Mouse (Mus musculus) liver, embryonic 11.5 days (tissue): ENCODE measurements around the gene Ank. TPM values are rescaled to one million over a fixed set of nuclear protein-coding genes. Genes with fewer than 3 reads are reported as not detected.
A peak's percentile ranks its signal among the peaks of the same experiment; 100 is the strongest.
"Not testable (repeated sequence)": the region's sequence is repeated elsewhere in the genome, so short reads cannot be mapped to it uniquely, and the experiment has no call there.

Source experiments
- ATAC-seq: fragments of 200-750 bp; cut with Nextera tagmentation; replicated peaks from 2 replicates; pipeline ENCODE4 v1.8.0; 2017; ENCODE audit warnings: moderate number of reproducible peaks, mild to moderate bottlenecking, moderate TSS enrichment, moderate library complexity; ENCODE audit not compliant: low FRiP score
- DNase-seq: peaks from one replicate; pipeline ENCODE4 v3.0.0-alpha.2; 2017; ENCODE audit warnings: low spot score
- H3K27ac ChIP-seq: fragments of 300-500 bp; sonication (generic); 2 replicates; pipeline ENCODE4 v1.5.1; 2014; ENCODE audit warnings: mild to moderate bottlenecking, low read depth, low read length, control low read depth
- H3K27me3 ChIP-seq: fragments of 300-500 bp; sonication (generic); replicated peaks from 2 replicates; pipeline ENCODE4 v1.6.1; 2014; ENCODE audit warnings: low read length, mixed read lengths; ENCODE audit not compliant: control insufficient read depth, insufficient read depth
- H3K36me3 ChIP-seq: fragments of 300-500 bp; sonication (generic); 2 replicates; pipeline ENCODE4 v1.6.1; 2014; ENCODE audit warnings: mild to moderate bottlenecking, low read length, moderate library complexity, mixed read lengths; ENCODE audit not compliant: control insufficient read depth, insufficient read depth
- H3K4me1 ChIP-seq: fragments of 300-500 bp; sonication (generic); replicated peaks from 2 replicates; pipeline ENCODE4 v1.6.1; 2014; ENCODE audit warnings: low read length, mixed read lengths; ENCODE audit not compliant: control insufficient read depth, insufficient read depth
- H3K4me2 ChIP-seq: fragments of 300-500 bp; sonication (generic); 2 replicates; pipeline ENCODE4 v1.6.1; 2014; ENCODE audit warnings: mild to moderate bottlenecking, control low read depth, moderate library complexity
- H3K4me3 ChIP-seq: fragments of 300-500 bp; sonication (generic); 2 replicates; pipeline ENCODE4 v1.5.1; 2014; ENCODE audit warnings: low read depth, low read length, control low read depth
- H3K9ac ChIP-seq: fragments of 300-500 bp; sonication (generic); 2 replicates; pipeline ENCODE4 v1.6.1; 2014; ENCODE audit warnings: low read depth, low read length, control low read depth
- H3K9me3 ChIP-seq: fragments of 300-500 bp; sonication (generic); 2 replicates; pipeline ENCODE4 v1.6.1; 2016; ENCODE audit warnings: low read length, inconsistent platforms, mixed read lengths; ENCODE audit not compliant: control insufficient read depth
- WGBS: fragments of 180-500 bp; shearing (Covaris S2); extraction: QIAGEN DNeasy Blood & Tissue Kit; methylation state at CpG from one replicate; pipeline ENCODE4 v1.1.7; 2014; 5-methylcytosine and 5-hydroxymethylcytosine counted together
- polyA plus RNA-seq: library from polyadenylated mRNA; unstranded; fragments of >200 nt; fragmentation: Nextera tagmentation; extraction: Ambion mirVana; gene quantifications from 2 replicates; pipeline ENCODE4 v1.2.1, GENCODE M21; 2014

Gene Ank
- polyA plus RNA-seq, 1 experiment from 2014 or later, result 13.1 TPM

GRCm38 (mm10) chr15:27461336-27462245, 4.9 kb upstream of the Ank start:
- DNase-seq (no peak), ATAC-seq (no peak)
- 74% methylated on average over 12 of the region's 12 CpGs for WGBS
- H3K36me3 ChIP-seq, result no peaks in the 10 kb centered on the region
- H3K27ac ChIP-seq, result no peak overlapping the region
- peaks cover 6% of the 10 kb centered on the region for H3K4me1 ChIP-seq
- H3K9ac ChIP-seq, result no peak overlapping the region
- H3K4me3 ChIP-seq, result no peak overlapping the region
- H3K4me2 ChIP-seq, result no peak overlapping the region
- no peaks in the 10 kb centered on the region for H3K27me3 ChIP-seq
- H3K9me3 ChIP-seq, result no peaks in the 10 kb centered on the region

DNA sequence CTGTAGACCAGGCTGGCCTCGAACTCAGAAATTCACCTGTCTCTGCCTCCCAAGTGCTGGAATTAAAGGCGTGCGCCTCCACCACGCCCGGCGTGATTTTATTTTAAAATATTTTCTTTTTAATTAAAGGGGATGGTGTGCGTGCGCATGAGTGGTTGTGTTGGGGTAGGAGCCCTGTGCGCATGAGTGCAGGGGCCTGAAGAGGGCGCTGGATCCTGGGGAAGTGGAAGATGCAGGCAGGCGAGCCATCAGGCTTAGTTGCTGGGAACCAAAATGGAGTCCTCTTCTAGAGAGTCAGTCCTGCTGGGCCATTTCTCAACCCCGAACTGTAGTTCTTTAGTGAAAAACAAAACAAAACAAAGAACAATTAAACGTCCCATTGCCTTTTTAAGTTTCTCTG, 2.6 kb upstream of the Ank start:
- Histone ChIP-seq H3K27me3 (0 out of 2 replicates have a peak, but pooled peaks cover 2% of the 10 kb centered on the region), H3K9me3 (no peaks in the 10 kb centered on the region), H3K27ac (no peak overlapping the region), H3K4me3 (no peak overlapping the region), H3K36me3 (no peaks in the 10 kb centered on the region), H3K4me2 (no peak overlapping the region), H3K9ac (no peak overlapping the region), H3K4me1 (peaks cover 7% of the 10 kb centered on the region)
- 91% methylated on average over 13 of the region's 13 CpGs for WGBS
- ATAC-seq, result no peak
- no peak for DNase-seq

DNA sequence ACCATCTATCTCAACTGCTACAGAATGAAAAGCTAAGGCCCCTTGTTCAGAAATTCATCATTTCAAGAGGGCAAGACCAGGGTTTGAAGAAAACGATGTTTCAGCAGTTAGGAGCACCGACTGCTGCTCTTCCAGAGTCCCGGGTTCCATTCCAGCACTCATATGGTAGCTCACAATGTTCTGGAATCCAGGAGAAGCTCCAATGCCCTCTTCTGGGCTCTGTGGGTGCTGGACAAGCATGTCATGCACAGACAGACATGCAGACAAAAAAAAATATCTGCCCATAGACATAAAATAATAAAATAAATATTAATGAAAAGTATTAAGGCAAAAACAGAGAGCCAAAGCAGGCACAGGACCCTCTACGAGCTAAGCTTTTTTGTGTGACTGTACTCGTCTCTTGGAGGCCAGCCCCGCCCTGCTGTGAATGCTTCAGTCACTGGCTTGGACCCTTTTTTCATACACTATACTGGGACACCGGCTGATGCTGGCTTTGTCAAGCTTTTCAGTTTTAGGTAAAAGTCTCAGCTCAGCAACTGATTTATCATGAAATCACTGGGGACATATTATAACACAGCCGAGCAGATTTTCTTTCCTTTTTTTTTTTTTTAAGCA, 979 bp upstream of the Ank start:
- H3K27ac ChIP-seq, result no peak overlapping the region
- whole genome bisulfite sequencing, result 31% methylated on average over 8 of the region's 8 CpGs
- H3K36me3 ChIP-seq, result no peaks in the 10 kb centered on the region
- no peaks in the 10 kb centered on the region for H3K9me3 ChIP-seq
- peak overlapping the region; percentile 80 for H3K9ac ChIP-seq
- H3K27me3 ChIP-seq, result 0 out of 2 replicates have a peak, but pooled peaks cover 2% of the 10 kb centered on the region
- H3K4me2 ChIP-seq, result peak overlapping the region; percentile 89
- DNase-seq (no peak), ATAC-seq (no peak)
- H3K4me1 ChIP-seq, result peaks cover 15% of the 10 kb centered on the region
- peak overlapping the region; percentile 75 for H3K4me3 ChIP-seq

DNA sequence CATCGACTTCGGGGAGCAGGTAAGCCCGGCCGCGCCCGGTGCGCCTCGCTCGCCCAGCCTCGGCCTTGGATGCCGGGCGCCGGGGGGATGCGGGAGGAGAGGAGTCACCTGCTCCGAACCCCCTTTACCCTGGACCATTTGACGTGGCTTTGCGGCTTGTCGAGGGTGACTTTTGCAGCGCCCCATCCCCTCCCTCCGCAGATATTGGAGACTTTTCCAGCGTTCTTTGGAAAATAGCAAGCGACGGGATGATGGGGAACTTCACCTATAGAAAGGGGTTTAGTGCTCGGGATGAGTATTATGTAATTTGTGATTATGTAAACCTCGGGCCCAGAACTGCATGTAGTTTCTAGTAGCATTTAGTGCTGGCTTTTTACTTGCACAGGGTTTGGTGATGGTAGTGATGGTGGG, 609 bp downstream of the Ank start:
- ATAC-seq (peak; percentile 6; the same call in 1 of the 2 replicates), DNase-seq (no peak)
- Histone ChIP-seq H3K4me2 (peak overlapping the region; percentile 89), H3K4me1 (peaks cover 15% of the 10 kb centered on the region), H3K27me3 (0 out of 2 replicates have a peak, but pooled peaks cover 2% of the 10 kb centered on the region), H3K4me3 (peak overlapping the region; percentile 75), H3K9ac (peak overlapping the region; percentile 80), H3K9me3 (no peaks in the 10 kb centered on the region), H3K27ac (peak overlapping the region; percentile 70), H3K36me3 (no peaks in the 10 kb centered on the region)
- WGBS, result under 1% methylated on average over 25 of the region's 25 CpGs

GRCm38 (mm10) chr15:27467641-27468040, 1.2 kb downstream of the Ank start:
- peaks cover 15% of the 10 kb centered on the region for H3K4me1 ChIP-seq
- H3K27me3 ChIP-seq, result 0 out of 2 replicates have a peak, but pooled peaks cover 2% of the 10 kb centered on the region
- H3K4me2 ChIP-seq, result peak overlapping the region; percentile 89
- H3K36me3 ChIP-seq, result no peaks in the 10 kb centered on the region
- no peak overlapping the region for H3K27ac ChIP-seq
- ATAC-seq (no peak), DNase-seq (no peak)
- H3K9ac ChIP-seq, result peak overlapping the region; percentile 80
- peak overlapping the region; percentile 75 for H3K4me3 ChIP-seq
- no peaks in the 10 kb centered on the region for H3K9me3 ChIP-seq
- 15% methylated on average over 7 of the region's 7 CpGs for WGBS

DNA sequence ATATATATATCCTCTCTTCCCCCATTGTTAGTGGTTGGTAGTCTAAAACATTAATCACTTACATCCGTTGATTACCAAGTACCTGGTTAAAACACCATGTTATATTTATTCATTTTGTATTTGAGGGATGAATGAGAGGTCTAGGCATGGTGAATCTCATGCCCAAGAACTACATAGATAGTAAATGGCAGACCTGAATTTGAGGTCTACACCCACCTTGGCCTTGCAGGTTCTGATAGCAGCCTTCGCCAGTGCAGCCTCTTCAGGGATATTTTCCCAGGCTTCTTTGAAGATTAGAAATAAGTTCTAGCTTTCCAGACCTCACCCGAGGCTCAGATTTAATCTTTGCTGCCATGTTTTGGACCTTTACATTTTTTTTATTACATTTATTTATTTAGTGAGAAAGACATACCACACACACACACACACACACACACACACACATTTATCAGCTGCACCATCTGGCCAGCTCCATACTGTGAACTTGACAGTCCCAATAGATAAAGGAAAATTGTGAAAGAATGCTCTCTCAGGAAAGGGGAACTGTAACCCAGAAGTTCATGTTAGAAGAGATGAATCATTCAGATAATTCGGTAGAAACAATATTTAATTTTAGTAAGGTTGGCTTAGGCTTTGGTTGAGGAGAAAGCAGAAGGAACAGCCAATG, 2.5 kb downstream of the Ank start:
- Histone ChIP-seq H3K4me1 (peaks cover 15% of the 10 kb centered on the region), H3K27me3 (0 out of 2 replicates have a peak, but pooled peaks cover 2% of the 10 kb centered on the region), H3K9ac (no peak overlapping the region), H3K4me3 (no peak overlapping the region), H3K4me2 (peak overlapping the region; percentile 50), H3K27ac (no peak overlapping the region), H3K9me3 (no peaks in the 10 kb centered on the region), H3K36me3 (no peaks in the 10 kb centered on the region)
- DNase-seq (no peak), ATAC-seq (peak; percentile 63)
- 52% methylated on average over 4 of the region's 4 CpGs for WGBS

GRCm38 (mm10) chr15:27470346-27470745, 3.9 kb downstream of the Ank start:
- not testable (repeated sequence) for H3K4me3 ChIP-seq, H3K27me3 ChIP-seq, H3K27ac ChIP-seq, ATAC-seq, H3K9me3 ChIP-seq, DNase-seq, H3K4me2 ChIP-seq, H3K9ac ChIP-seq, H3K36me3 ChIP-seq
- H3K4me1 ChIP-seq, result peaks cover 15% of the 10 kb centered on the region
- WGBS, result 61% methylated on average over 3 of the region's 3 CpGs

- Histone ChIP-seq H3K27ac (no peak overlapping the region), H3K4me1 (peaks cover 27% of the 10 kb centered on the region), H3K4me3 (no peak overlapping the region), H3K27me3 (0 out of 2 replicates have a peak, but pooled peaks cover 2% of the 10 kb centered on the region), H3K9ac (no peak overlapping the region), H3K36me3 (no peaks in the 10 kb centered on the region), H3K9me3 (no peaks in the 10 kb centered on the region), H3K4me2 (no peak overlapping the region)
- ATAC-seq (no peak), DNase-seq (no peak)
- 86% methylated on average over 9 of the region's 9 CpGs for WGBS
Measured at GRCm38 (mm10) chr15:27472315-27472714, 5.8 kb downstream of the Ank start.
